Mouse (Mus musculus) lung, embryonic 14.5 days (tissue): ENCODE measurements around the gene Olfml3. TPM values are rescaled to one million over a fixed set of nuclear protein-coding genes. Genes with fewer than 3 reads are reported as not detected.

ENCODE experiments used
- ATAC-seq: fragments of 200-750 bp; cut with Nextera tagmentation; 2 replicates; pipeline ENCODE4 v1.8.0; 2017; ENCODE audit warnings: mild to moderate bottlenecking, moderate TSS enrichment, moderate library complexity; ENCODE audit not compliant: insufficient read depth
- DNase-seq: peaks from one replicate; pipeline ENCODE4 v3.0.0-alpha.2; 2015
- H3K27ac ChIP-seq: fragments of 300-500 bp; sonication (generic); 2 replicates; pipeline ENCODE4 v1.5.1; 2014; ENCODE audit warnings: low read depth, mild to moderate bottlenecking, moderate library complexity
- H3K27me3 ChIP-seq: fragments of 300-500 bp; sonication (generic); 2 replicates; pipeline ENCODE4 v1.6.1; 2014; ENCODE audit warnings: low read length, control low read depth; ENCODE audit not compliant: insufficient read depth
- H3K36me3 ChIP-seq: fragments of 300-500 bp; sonication (generic); 2 replicates; pipeline ENCODE4 v1.6.1; 2014; ENCODE audit warnings: control low read depth; ENCODE audit not compliant: insufficient read depth
- H3K4me1 ChIP-seq: fragments of 300-500 bp; sonication (generic); 2 replicates; pipeline ENCODE4 v1.6.1; 2014; ENCODE audit warnings: antibody characterized with exemption, control low read depth; ENCODE audit not compliant: insufficient read depth
- H3K4me2 ChIP-seq: fragments of 300-500 bp; sonication (generic); 2 replicates; pipeline ENCODE4 v1.6.1; 2014; ENCODE audit warnings: mild to moderate bottlenecking
- H3K4me3 ChIP-seq: fragments of 300-500 bp; sonication (generic); 2 replicates; pipeline ENCODE4 v1.5.1; 2014; ENCODE audit warnings: low read depth, low read length
- H3K9ac ChIP-seq: fragments of 300-500 bp; sonication (generic); 2 replicates; pipeline ENCODE4 v1.6.1; 2014
- H3K9me3 ChIP-seq: fragments of 300-500 bp; sonication (generic); 2 replicates; pipeline ENCODE4 v1.6.1; 2016; ENCODE audit warnings: low read depth, low read length, control low read depth
- CTCF ChIP-seq: IDR thresholded peaks from 2 replicates; pipeline ENCODE4 v1.5.1; 2016; ENCODE audit warnings: antibody characterized with exemption, low read depth
- WGBS: fragments of 180-500 bp; shearing (Covaris S2); extraction: QIAGEN DNeasy Blood & Tissue Kit; methylation state at CpG from one replicate; pipeline ENCODE4 v1.1.7; 2014; 5-methylcytosine and 5-hydroxymethylcytosine counted together
- polyA plus RNA-seq: library from polyadenylated mRNA; unstranded; fragments of >200 nt; fragmentation: Nextera tagmentation; extraction: Ambion mirVana; gene quantifications from 2 replicates; pipeline ENCODE4 v1.2.1, GENCODE M21; 2014

The Olfml3 gene
- polyA plus RNA-seq, 1 experiment from 2014 or later = 79.0 TPM

- TF ChIP-seq CTCF = no peak
- H3K27ac ChIP-seq = no peak overlapping the region
- ATAC-seq (no peak), DNase-seq (no peak)
- H3K27me3 ChIP-seq = no peaks in the 10 kb centered on the region
- H3K9me3 ChIP-seq = no peaks in the 10 kb centered on the region
- no peaks in the 10 kb centered on the region for H3K36me3 ChIP-seq
- H3K4me1 ChIP-seq = no peaks in the 10 kb centered on the region
- no peak overlapping the region for H3K4me3 ChIP-seq
- H3K9ac ChIP-seq = no peak overlapping the region
- WGBS = 8% methylated on average over 21 of the region's 21 CpGs
- H3K4me2 ChIP-seq = no peak overlapping the region
Measured at GRCm38 (mm10) chr3:103683234-103683965, 54.4 kb downstream of the Olfml3 start.

GRCm38 (mm10) chr3:103682473-103682872, 55.3 kb downstream of the Olfml3 start:
- H3K4me2 ChIP-seq = no peak overlapping the region
- ATAC-seq = no peak

GRCm38 (mm10) chr3:103678811-103679210, 59.0 kb downstream of the Olfml3 start:
- TF ChIP-seq CTCF = no peak
- DNase-seq (no peak), ATAC-seq (no peak)
- Histone ChIP-seq H3K9ac (no peak overlapping the region), H3K36me3 (no peaks in the 10 kb centered on the region), H3K9me3 (no peaks in the 10 kb centered on the region), H3K4me3 (no peak overlapping the region), H3K4me2 (no peak overlapping the region), H3K27ac (no peak overlapping the region), H3K4me1 (no peaks in the 10 kb centered on the region), H3K27me3 (no peaks in the 10 kb centered on the region)
- 49% methylated on average over 6 of the region's 6 CpGs for WGBS

More at GRCm38 (mm10) chr3:103682473-103682872, 55.3 kb downstream of the Olfml3 start:
- Histone ChIP-seq H3K9ac (no peak overlapping the region), H3K9me3 (no peaks in the 10 kb centered on the region), H3K4me1 (no peaks in the 10 kb centered on the region), H3K36me3 (no peaks in the 10 kb centered on the region), H3K4me3 (no peak overlapping the region), H3K27ac (no peak overlapping the region), H3K27me3 (no peaks in the 10 kb centered on the region)
- 53% methylated on average over 4 of the region's 4 CpGs for WGBS
- TF ChIP-seq CTCF = no peak
- DNase-seq = no peak

DNA sequence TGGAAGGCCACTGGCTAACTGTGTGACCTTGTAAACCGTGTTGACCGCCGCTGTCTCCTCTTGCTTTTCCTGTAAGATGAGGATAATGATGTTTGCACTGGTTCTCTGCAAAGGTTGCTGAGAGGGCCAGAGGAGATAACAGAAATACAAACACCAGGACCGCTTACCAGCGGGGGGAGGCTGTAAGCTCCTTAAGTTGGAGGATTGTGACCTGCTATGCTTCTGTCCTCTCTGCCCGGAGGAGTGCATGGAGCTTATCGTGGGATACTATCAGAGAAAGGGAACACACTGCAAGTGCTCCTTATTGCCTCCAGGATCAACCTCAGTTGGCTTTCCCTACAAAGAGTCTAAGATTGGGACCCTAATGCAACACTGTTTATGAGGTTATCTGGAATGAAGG, 65.1 kb downstream of the Olfml3 start:
- Histone ChIP-seq H3K4me1 (no peaks in the 10 kb centered on the region), H3K4me3 (no peak overlapping the region), H3K4me2 (no peak overlapping the region), H3K9ac (no peak overlapping the region), H3K27ac (no peak overlapping the region), H3K27me3 (no peaks in the 10 kb centered on the region), H3K9me3 (no peaks in the 10 kb centered on the region), H3K36me3 (no peaks in the 10 kb centered on the region)
- DNase-seq (no peak), ATAC-seq (no peak)
- 16% methylated on average over 7 of the region's 7 CpGs for WGBS
- TF ChIP-seq CTCF = no peak

Other genes with a start within 250 kb of the Olfml3 start
- 0.47 and 0.73 TPM in 2 replicates for gene Syt6, start 162.8 kb downstream of the Olfml3 start, polyA plus RNA-seq
- 0.20 and 0.32 TPM in 2 replicates for gene Atg4a-ps, start 91.9 kb downstream of the Olfml3 start, polyA plus RNA-seq
- not detected in 2 replicates for gene Gm10964, start 1.4 kb upstream of the Olfml3 start, polyA plus RNA-seq
- 16.8 and 17.2 TPM in 2 replicates for gene Hipk1, start 53.6 kb upstream of the Olfml3 start, polyA plus RNA-seq
- 36.5 and 41.1 TPM in 2 replicates for gene Dclre1b, start 71.4 kb upstream of the Olfml3 start, polyA plus RNA-seq
- gene Ap4b1, start 71.5 kb upstream of the Olfml3 start, polyA plus RNA-seq = 19.1 and 21.9 TPM in 2 replicates
- 0.21 TPM in 1 of 2 replicates, not detected in the other for gene Gm43064, start 71.6 kb upstream of the Olfml3 start, polyA plus RNA-seq
- gene Bcl2l15, start 94.6 kb upstream of the Olfml3 start, polyA plus RNA-seq = not detected in 2 replicates
- gene Ptpn22, start 121.8 kb upstream of the Olfml3 start, polyA plus RNA-seq = 0.68 and 0.78 TPM in 2 replicates
- gene Rsbn1, start 176.1 kb upstream of the Olfml3 start, polyA plus RNA-seq = 12.0 and 12.9 TPM in 2 replicates
- 36.9 and 38.8 TPM in 2 replicates for gene Phtf1, start 230.1 kb upstream of the Olfml3 start, polyA plus RNA-seq